Mouse (Mus musculus): ENCODE results near the gene Ddi2. TPM values are rescaled to one million over a fixed set of nuclear protein-coding genes. Genes with fewer than 3 reads are reported as not detected.

The Ddi2 gene
- polyA plus RNA-seq (2015; fragmentation: Nextera tagmentation; extraction: Ambion mirVana), result 12.9 and 13.9 TPM in 2 replicates

GRCm38 (mm10) chr4:141722731-141723672 is at the start of gene Ddi2:
Gene Ddi2 (minus strand): TSS chr4:141723419.

DNA sequence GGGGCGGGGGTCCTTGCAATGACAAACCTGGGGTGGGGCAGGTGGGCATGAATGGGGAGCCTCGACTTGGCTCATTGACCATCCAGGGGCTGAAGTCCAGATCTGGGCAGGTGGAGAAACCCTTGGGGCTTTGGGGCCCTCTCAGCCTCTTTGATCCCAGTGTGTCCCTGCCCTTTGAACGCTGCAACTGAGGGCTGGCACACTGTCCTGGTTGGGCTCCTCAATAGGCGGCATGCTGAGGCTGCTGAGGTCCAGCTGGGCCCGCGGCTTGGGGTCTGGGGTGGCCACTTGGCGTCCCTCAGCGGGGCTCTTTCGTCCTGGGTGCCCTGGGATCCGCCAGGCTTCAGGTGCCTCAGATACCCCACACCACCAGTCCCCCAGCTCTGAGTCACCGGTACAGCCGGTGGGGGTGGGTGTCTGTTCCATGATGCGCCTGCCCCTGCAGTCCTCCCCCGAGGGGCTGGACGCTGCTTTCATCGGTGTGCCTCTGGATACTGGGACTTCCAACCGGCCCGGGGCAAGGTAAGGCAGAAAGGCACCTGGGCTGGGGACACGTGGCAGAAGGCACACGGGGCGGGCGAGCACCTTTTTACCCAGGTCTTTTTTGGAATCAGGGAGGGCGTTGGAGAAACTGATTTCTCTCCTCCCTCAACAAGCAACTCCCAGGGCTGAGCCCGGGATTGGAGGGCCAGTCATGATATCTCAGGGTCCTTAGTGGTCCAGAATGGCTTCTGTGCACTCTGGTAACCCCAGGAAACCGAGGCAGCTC is 23.5 kb upstream of the Ddi2 start, which contains the start of gene Agmat:
Gene Agmat (plus strand): TSS at position 95 of the 769 bp plus-strand sequence.

DNA sequence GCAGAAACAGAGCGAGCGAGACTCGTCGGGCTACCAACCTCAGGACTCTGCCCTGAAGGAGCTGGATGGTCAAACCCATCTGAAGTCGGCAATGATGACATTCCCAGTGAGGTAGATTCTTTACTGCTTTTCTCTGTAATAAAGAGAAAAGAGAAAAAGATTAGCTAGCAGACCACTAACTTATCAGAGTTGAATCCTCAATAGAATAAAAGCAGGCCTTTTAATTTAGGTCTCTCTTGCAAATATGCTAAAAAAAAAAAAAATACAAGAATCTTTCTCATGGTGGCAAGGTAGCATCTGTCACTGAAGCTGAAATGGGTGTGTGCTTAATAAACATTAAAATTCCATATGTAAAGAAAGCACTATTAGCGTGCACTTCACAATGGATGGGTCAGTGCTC is 37.7 kb downstream of the Ddi2 start, which contains the start of gene Rsc1a1:
Gene Rsc1a1 (minus strand): TSS at position 101 of the 400 bp plus-strand sequence.

GRCm38 (mm10) chr4:141664799-141665198 is 58.4 kb downstream of the Ddi2 start, which contains the start of gene Plekhm2:
Gene Plekhm2 (minus strand): TSS chr4:141664899.

Other genes starting within 250 kb of the Ddi2 start
- gene Spen, start 184.8 kb downstream of the Ddi2 start, polyA plus RNA-seq (2015; fragmentation: Nextera tagmentation; extraction: Ambion mirVana), result 6.7 and 7.7 TPM in 2 replicates
- 12.8 and 15.0 TPM in 2 replicates for gene Fblim1, start 117.3 kb downstream of the Ddi2 start, polyA plus RNA-seq (2015; fragmentation: Nextera tagmentation; extraction: Ambion mirVana)
- gene Tmem82, start 104.8 kb downstream of the Ddi2 start, polyA plus RNA-seq (2015; fragmentation: Nextera tagmentation; extraction: Ambion mirVana), result 0.57 TPM in 2 replicates
- gene Slc25a34, start 99.6 kb downstream of the Ddi2 start, polyA plus RNA-seq (2015; fragmentation: Nextera tagmentation; extraction: Ambion mirVana), result 0.14 and 0.15 TPM in 2 replicates
- 3.2 and 3.5 TPM in 2 replicates for gene Plekhm2, start 58.5 kb downstream of the Ddi2 start, polyA plus RNA-seq (2015; fragmentation: Nextera tagmentation; extraction: Ambion mirVana)
- gene Rsc1a1, start 37.8 kb downstream of the Ddi2 start, polyA plus RNA-seq (2015; fragmentation: Nextera tagmentation; extraction: Ambion mirVana), result not detected in 2 replicates
- gene Agmat, start 23.3 kb upstream of the Ddi2 start, polyA plus RNA-seq (2015; fragmentation: Nextera tagmentation; extraction: Ambion mirVana), result 0.22 and 0.29 TPM in 2 replicates
- 2.1 and 3.0 TPM in 2 replicates for gene Dnajc16, start 67.5 kb upstream of the Ddi2 start, polyA plus RNA-seq (2015; fragmentation: Nextera tagmentation; extraction: Ambion mirVana)
- 13.2 and 14.3 TPM in 2 replicates for gene Casp9, start 70.2 kb upstream of the Ddi2 start, polyA plus RNA-seq (2015; fragmentation: Nextera tagmentation; extraction: Ambion mirVana)
- 86.9 and 249 TPM in 2 replicates for gene Cela2a, start 102.7 kb upstream of the Ddi2 start, polyA plus RNA-seq (2015; fragmentation: Nextera tagmentation; extraction: Ambion mirVana)
- not detected in 2 replicates for gene Ctrc, start 122.9 kb upstream of the Ddi2 start, polyA plus RNA-seq (2015; fragmentation: Nextera tagmentation; extraction: Ambion mirVana)
- 71.6 and 81.3 TPM in 2 replicates for gene Efhd2, start 151.5 kb upstream of the Ddi2 start, polyA plus RNA-seq (2015; fragmentation: Nextera tagmentation; extraction: Ambion mirVana)

Data from spleen, postnatal 0 days (tissue).